Mouse (Mus musculus): ENCODE measurements at regions not wholly inside any gene's neighbourhood (a gene's known extent, or its start where the extent isn't known, plus 50 kb on each side); places are given as distances from the start of the nearest gene placed in this dataset.

DNA sequence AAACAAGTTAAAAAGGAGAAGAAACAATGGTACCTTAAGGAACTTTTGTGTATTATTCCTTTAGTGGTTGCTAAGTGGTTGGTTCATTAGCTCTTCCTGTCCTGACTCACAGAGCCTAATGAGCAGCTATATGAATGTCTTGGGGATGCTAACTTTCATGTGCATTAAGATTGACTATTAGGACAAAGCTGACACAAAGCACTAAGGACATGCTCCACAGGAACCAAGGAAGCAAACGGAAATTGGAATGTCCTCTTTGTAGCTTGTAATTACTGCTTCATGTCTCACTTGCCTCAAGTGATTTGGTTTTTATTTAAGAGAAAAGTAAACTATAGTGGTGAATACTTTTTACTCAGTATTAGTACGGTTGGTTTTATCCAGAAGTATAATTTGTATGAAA, 627.2 kb downstream of the Hdgfl1 start:
- TF ChIP-seq CTCF (IDR thresholded peaks at IDR 0.05; ENCODE audit: low read depth): no peak
- no peak for TF ChIP-seq EP300 (IDR thresholded peaks at IDR 0.05; ENCODE audit: low read depth)

Data from heart, postnatal 0 days (tissue).